Mouse (Mus musculus) ES-Bruce4 (cell line): ENCODE results near the gene Map1b. TPM values are rescaled to one million over a fixed set of nuclear protein-coding genes. Genes with fewer than 3 reads are reported as not detected.

ENCODE experiments used
- H3K27ac ChIP-seq: 2 replicates; pipeline ENCODE4 v1.5.1; 2012; ENCODE audit warnings: low read length, inconsistent platforms; ENCODE audit not compliant: insufficient read depth
- H3K27me3 ChIP-seq: 2 replicates; pipeline ENCODE4 v1.6.1; 2012; ENCODE audit warnings: mild to moderate bottlenecking, low read length, inconsistent platforms; ENCODE audit not compliant: control insufficient read depth, poor library complexity, insufficient read depth, severe bottlenecking
- H3K36me3 ChIP-seq: 2 replicates; pipeline ENCODE4 v1.6.1; 2012; ENCODE audit warnings: inconsistent platforms, mild to moderate bottlenecking, low read length, moderate library complexity; ENCODE audit not compliant: control insufficient read depth, poor library complexity, insufficient read depth, severe bottlenecking
- H3K4me1 ChIP-seq: one replicate; pipeline ENCODE4 v1.8.1; 2011; ENCODE audit warnings: low read length; ENCODE audit not compliant: control insufficient read depth, insufficient read depth
- H3K4me3 ChIP-seq: 2 replicates; pipeline ENCODE4 v1.5.1; 2011; ENCODE audit warnings: low read depth, mild to moderate bottlenecking, low read length
- H3K9ac ChIP-seq: 2 replicates; pipeline ENCODE4 v1.6.1; 2012; ENCODE audit warnings: low read depth, mild to moderate bottlenecking, inconsistent platforms; ENCODE audit not compliant: poor library complexity, severe bottlenecking
- H3K9me3 ChIP-seq: replicated peaks from 2 replicates; pipeline ENCODE4 v1.6.1; 2012; ENCODE audit warnings: mild to moderate bottlenecking, low read length, inconsistent platforms; ENCODE audit not compliant: control insufficient read depth, poor library complexity, insufficient read depth, severe bottlenecking
- CTCF ChIP-seq: IDR thresholded peaks from one replicate; pipeline ENCODE4 v1.8.1; 2011; ENCODE audit warnings: low read depth, low read length
- EP300 ChIP-seq: IDR thresholded peaks from 2 replicates; pipeline ENCODE4 v1.6.1; 2011; ENCODE audit warnings: low read depth, low read length; ENCODE audit not compliant: insufficient read depth
- POLR2A ChIP-seq: IDR thresholded peaks from one replicate; pipeline ENCODE4 v1.8.1; 2011; ENCODE audit warnings: low read length; ENCODE audit not compliant: insufficient read depth
- polyA plus RNA-seq: library from polyadenylated mRNA; stranded (reverse); fragments of >200 nt; gene quantifications from 2 replicates; pipeline ENCODE4 v1.2.4, GENCODE M21; 2011; ENCODE audit warnings: low read depth; ENCODE audit not compliant: missing spikeins, insufficient read depth, insufficient read length

Map1b gene
- polyA plus RNA-seq, 1 experiment = 47.9 TPM

DNA sequence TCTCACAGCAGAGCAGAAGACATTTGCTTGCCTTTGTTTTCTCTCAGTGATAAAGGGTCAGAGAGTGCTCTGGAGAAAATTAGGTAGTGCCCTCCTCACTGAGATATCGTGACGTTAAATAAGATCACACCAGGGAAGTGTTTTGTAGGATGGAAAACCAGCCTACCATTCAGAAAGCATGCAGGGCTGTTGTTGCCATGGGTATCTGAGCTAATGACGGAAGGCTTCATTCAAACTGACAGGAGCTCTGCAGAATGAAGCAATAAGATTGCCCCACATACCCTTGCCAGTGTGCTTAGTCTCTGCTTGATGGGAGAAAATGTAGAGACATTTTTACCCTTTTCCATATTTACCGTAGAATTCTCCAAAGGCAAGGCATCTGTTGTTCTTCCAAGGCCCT, 33.7 kb upstream of the Map1b start:
- no peak overlapping the region for H3K9ac ChIP-seq
- no peak for TF ChIP-seq CTCF
- TF ChIP-seq POLR2A = no peak
- no peak for TF ChIP-seq EP300
- H3K27me3 ChIP-seq = no peaks in the 10 kb centered on the region
- no peaks in the 10 kb centered on the region for H3K36me3 ChIP-seq
- no peak overlapping the region for H3K4me3 ChIP-seq
- no peak overlapping the region for H3K27ac ChIP-seq
- H3K4me1 ChIP-seq = no peaks in the 10 kb centered on the region
- no peaks in the 10 kb centered on the region for H3K9me3 ChIP-seq

DNA sequence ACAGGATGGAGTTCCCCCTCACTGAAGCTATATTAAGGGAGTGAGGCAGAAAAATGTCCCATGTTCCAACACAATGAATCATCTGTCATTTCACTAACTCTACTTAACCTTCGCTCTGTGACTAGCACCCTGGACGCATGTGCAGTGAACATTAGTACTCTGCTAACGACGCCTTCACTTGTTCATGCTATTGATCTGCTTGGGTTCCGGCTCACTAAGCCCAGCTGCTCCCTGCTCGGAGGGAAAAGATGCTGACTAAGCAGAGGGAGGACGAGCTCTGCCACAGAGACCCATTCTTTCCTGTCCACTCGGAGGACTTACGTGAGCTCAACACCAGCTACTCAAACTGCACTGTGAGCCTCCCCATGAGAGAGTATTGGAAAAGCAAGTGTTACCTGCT, 33.2 kb upstream of the Map1b start:
- H3K9me3 ChIP-seq = no peaks in the 10 kb centered on the region
- H3K4me1 ChIP-seq = no peaks in the 10 kb centered on the region
- H3K9ac ChIP-seq = no peak overlapping the region
- H3K27ac ChIP-seq = no peak overlapping the region
- H3K36me3 ChIP-seq = no peaks in the 10 kb centered on the region
- no peak overlapping the region for H3K4me3 ChIP-seq
- TF ChIP-seq POLR2A (no peak), EP300 (no peak), CTCF (no peak)
- H3K27me3 ChIP-seq = no peaks in the 10 kb centered on the region

DNA sequence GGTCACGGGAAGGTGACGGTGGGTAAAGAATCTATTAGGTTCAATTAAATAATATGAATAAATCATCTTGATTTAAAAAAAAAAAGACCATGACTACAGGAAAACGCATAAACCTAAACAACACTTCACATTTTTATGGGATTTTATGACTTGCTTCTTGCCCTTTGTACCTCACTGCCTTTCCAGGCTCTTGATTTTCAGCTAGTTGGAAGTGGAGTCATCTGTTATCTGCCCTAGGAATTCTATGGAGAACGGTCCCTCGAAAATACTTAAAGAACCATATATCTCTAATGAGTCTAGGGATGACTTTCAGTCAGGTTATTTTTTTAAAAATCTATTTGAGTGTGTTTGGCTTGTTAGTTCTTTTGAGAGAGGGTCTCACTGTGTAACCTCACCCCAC, 30.5 kb upstream of the Map1b start:
- H3K9me3 ChIP-seq = no peaks in the 10 kb centered on the region
- no peak overlapping the region for H3K27ac ChIP-seq
- H3K27me3 ChIP-seq = no peaks in the 10 kb centered on the region
- H3K4me3 ChIP-seq = no peak overlapping the region
- no peak overlapping the region for H3K9ac ChIP-seq
- no peaks in the 10 kb centered on the region for H3K36me3 ChIP-seq
- no peaks in the 10 kb centered on the region for H3K4me1 ChIP-seq
- TF ChIP-seq CTCF (no peak), EP300 (no peak), POLR2A (no peak)

DNA sequence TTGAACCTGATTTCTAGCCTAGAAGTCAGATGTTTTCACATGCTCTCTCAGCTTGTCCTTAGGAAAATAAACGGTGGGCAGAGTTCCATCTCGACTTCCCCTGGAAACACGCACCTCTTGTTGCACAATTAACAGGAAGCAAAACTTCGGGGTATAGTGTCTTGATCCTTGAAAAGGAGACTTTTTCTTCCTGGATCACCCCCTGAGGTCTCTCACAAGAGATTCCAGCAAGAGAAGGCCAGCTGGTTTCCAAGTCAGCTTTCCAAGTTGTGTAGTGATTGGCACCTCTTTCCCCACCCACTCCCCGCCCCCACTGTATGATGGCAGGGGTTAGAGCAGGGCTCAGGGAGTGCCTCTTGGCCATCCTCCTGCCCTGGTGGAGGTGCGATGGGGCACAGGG, 28.9 kb upstream of the Map1b start:
- Histone ChIP-seq H3K27ac (no peak overlapping the region), H3K4me1 (no peaks in the 10 kb centered on the region), H3K36me3 (no peaks in the 10 kb centered on the region), H3K9ac (no peak overlapping the region), H3K4me3 (no peak overlapping the region), H3K27me3 (no peaks in the 10 kb centered on the region; the same call in 1 of the 2 replicates), H3K9me3 (no peaks in the 10 kb centered on the region)
- TF ChIP-seq POLR2A (no peak), EP300 (no peak), CTCF (no peak)

DNA sequence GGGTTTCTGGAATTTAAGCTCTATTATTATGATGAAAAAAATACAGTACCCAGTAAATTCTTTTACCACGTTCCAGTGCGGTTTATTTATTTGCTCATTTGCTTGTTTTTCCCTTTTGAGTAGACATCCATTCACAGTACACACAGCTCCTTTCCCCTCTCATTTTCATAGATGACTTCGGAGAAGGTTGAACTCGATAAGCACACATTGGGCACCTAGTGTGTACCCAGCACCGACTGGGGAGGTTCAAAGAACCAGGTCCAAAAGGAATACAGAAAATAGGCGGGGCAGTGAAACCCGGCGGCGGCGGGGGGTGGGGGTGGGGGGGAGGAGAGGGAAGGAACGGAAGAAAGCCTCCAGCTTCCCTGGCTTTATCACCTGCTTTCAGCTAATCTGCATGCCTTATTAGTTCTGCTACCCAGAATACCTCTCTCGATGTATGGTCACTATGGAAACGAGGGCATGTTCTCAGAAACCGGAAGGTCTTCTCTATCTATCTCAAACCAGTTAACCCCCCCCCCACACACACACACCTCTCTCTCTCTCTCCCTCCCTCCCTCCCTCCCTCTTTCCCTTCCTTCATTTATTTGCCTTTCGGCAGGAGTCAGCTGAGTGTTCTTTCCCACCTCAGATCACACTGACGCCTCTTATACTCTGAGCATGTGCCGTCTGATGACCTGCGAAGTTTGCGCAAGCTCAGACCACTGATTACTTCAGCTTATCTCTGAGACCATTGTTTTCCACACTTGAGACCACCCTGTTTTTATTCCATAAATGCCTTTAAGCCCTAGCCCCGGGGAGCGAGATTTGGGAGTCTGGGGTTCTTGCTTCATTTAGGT, 25.3 kb upstream of the Map1b start:
- H3K9me3 ChIP-seq = no peaks in the 10 kb centered on the region
- H3K4me3 ChIP-seq = no peak overlapping the region
- H3K9ac ChIP-seq = no peak overlapping the region
- no peaks in the 10 kb centered on the region; the same call in 1 of the 2 replicates for H3K27me3 ChIP-seq
- no peaks in the 10 kb centered on the region for H3K36me3 ChIP-seq
- TF ChIP-seq EP300 (no peak), POLR2A (no peak), CTCF (no peak)
- no peak overlapping the region for H3K27ac ChIP-seq
- H3K4me1 ChIP-seq = no peaks in the 10 kb centered on the region

DNA sequence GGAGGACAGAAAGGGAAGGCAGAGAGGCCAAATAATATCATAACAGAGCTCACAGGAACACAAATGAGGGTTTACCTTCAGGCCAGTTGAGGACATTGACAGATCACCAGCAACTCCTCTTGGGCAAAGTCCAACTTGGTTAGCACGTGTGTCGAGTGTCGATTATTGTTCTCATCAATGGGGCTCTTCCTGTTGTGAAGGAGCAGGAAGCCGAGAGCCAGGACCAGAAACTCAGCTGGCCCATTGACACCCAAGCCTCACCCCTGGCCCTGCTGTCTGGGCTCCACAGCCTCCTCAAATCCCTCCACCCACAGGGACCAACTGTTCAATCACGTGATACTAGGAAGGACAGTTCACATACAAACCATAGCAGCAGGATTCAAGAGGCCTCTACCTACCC, 22.9 kb upstream of the Map1b start:
- Histone ChIP-seq H3K27ac (no peak overlapping the region), H3K4me3 (no peak overlapping the region), H3K36me3 (no peaks in the 10 kb centered on the region), H3K9ac (no peak overlapping the region), H3K9me3 (no peaks in the 10 kb centered on the region; the same call in 1 of the 2 replicates), H3K27me3 (no peaks in the 10 kb centered on the region; the same call in 1 of the 2 replicates), H3K4me1 (no peaks in the 10 kb centered on the region)
- TF ChIP-seq EP300 = no peak
- TF ChIP-seq POLR2A = no peak
- TF ChIP-seq CTCF = no peak

DNA sequence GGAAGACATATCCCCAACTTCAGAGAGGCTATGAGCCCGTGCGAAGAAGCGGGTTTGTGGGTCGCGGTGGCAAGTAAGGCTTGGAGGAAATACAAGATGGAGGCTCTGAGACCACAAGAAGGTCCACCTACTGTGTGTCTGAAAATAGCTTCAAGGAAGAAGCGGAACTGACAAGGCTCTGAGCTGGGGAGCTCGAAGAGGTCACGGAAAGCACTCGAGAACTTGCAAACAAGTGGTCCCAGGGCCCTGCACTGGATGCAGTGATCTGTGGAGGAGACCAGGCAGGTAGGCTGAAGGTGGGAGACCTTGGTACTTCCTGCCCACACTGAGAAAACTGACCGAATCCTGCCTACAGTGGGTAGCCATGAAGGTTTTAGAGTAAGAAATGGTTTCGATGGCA, 22.5 kb upstream of the Map1b start:
- H3K27me3 ChIP-seq = no peaks in the 10 kb centered on the region; the same call in 1 of the 2 replicates
- no peak for TF ChIP-seq CTCF
- no peak for TF ChIP-seq POLR2A
- no peak for TF ChIP-seq EP300
- H3K27ac ChIP-seq = no peak overlapping the region
- no peak overlapping the region for H3K9ac ChIP-seq
- no peaks in the 10 kb centered on the region; the same call in 1 of the 2 replicates for H3K9me3 ChIP-seq
- no peaks in the 10 kb centered on the region for H3K36me3 ChIP-seq
- no peaks in the 10 kb centered on the region for H3K4me1 ChIP-seq
- no peak overlapping the region for H3K4me3 ChIP-seq
